16 mouse cellular contexts compared by ENCODE assay signal in genomic region chr11:35196777-35197176, GRCm38 (mm10).
DNase-seq lines count a peak whose midpoint lies in the region; TF ChIP-seq lines count a peak whose summit lies in the region.
"Had no signal": no experiment of that assay in that cellular context is flagged by ENCODE, and none has a peak within 500 bp of the region (broad histone marks: within the 10 kb centered on the region; RNA-seq: fewer than 3 reads in every experiment).

No protein-coding gene starts in this region.

- H3K27ac ChIP-seq in gastrocnemius, adult 2 months, result no peak overlapping the region
- H3K27ac ChIP-seq: forebrain, embryonic 13.5 days; heart, embryonic 13.5 days; liver, embryonic 15.5 days; neural tube, embryonic 15.5 days had no signal

- intact Hi-C loops in gastrocnemius, adult 2 months (cut with DNase I), result no loop called here
- intact Hi-C loops in heart, postnatal 25 days (cut with DNase I), result no loop called here

- DNase-seq in gastrocnemius, adult 2 months, result peak; percentile 57
- no peak for DNase-seq in gastrocnemius, postnatal 10 days
- DNase-seq in ovary, postnatal 14 days (ENCODE audit: low spot score), result peak; percentile 7
- no peak for DNase-seq in ovary, postnatal 36 days (ENCODE audit: low spot score)
- peak; percentile 53 for DNase-seq in heart, postnatal 25 days (ENCODE audit: low spot score)
- peak; percentile 86 for DNase-seq in lung, postnatal 36 days
- no peak for DNase-seq in adrenal gland, postnatal 4 days (ENCODE audit: low spot score in 2 of 2)
- DNase-seq in adrenal gland, adult 18-20 months (ENCODE audit: low spot score in 2 of 2), result no peak
- DNase-seq: adrenal gland, adult 8-10 months; cerebellum, adult 18-20 months; kidney, postnatal 10 days; thymus, postnatal 14 days had no signal

- peak; percentile 1; the same call in 1 of the 2 replicates for TF ChIP-seq CTCF in gastrocnemius, adult 2 months (IDR thresholded peaks at IDR 0.05)

- no peak overlapping the region for H3K4me3 ChIP-seq in gastrocnemius, adult 2 months
- H3K4me3 ChIP-seq: forebrain, embryonic 13.5 days; heart, embryonic 13.5 days; liver, embryonic 15.5 days; neural tube, embryonic 15.5 days had no signal

Comparison
In these comparisons a context has a peak if more than half of its experiments do, and no peak if none do; other contexts are left out.
1. DNase-seq: peak in gastrocnemius, adult 2 months (single experiment), ovary, postnatal 14 days (single experiment), heart, postnatal 25 days (single experiment) and lung, postnatal 36 days (single experiment); none in gastrocnemius, postnatal 10 days (single experiment), ovary, postnatal 36 days (single experiment), adrenal gland, postnatal 4 days (0 of 2) and adrenal gland, adult 18-20 months (0 of 2).